9 mouse cellular contexts compared by ENCODE assay signal in genomic region chr12:52382832-52383580, GRCm38 (mm10).
DNase-seq lines count a peak whose midpoint lies in the region; ATAC-seq lines count a peak whose summit lies in the region.
"Had no signal": no experiment of that assay in that cellular context is flagged by ENCODE, and none has a peak within 500 bp of the region (broad histone marks: within the 10 kb centered on the region; RNA-seq: fewer than 3 reads in every experiment).

No protein-coding gene starts in this region.

- H3K9ac ChIP-seq in heart, embryonic 13.5 days, result 0 out of 2 replicates have a peak overlapping the region, but pooled peaks have one; percentile 5
- H3K9ac ChIP-seq in intestine, embryonic 15.5 days, result no peak overlapping the region
- 0 out of 2 replicates have a peak overlapping the region, but pooled peaks have one; percentile 24 for H3K9ac ChIP-seq in midbrain, embryonic 11.5 days (ENCODE audit: low read length)

- peaks cover 30% of the 10 kb centered on the region for H3K4me1 ChIP-seq in heart, embryonic 13.5 days
- H3K4me1 ChIP-seq in intestine, embryonic 15.5 days (replicated peaks), result peaks cover 17% of the 10 kb centered on the region
- peaks cover 19% of the 10 kb centered on the region for H3K4me1 ChIP-seq in midbrain, embryonic 11.5 days (ENCODE audit: control insufficient read depth, insufficient read depth, low read length)

- no peaks in the 10 kb centered on the region for H3K27me3 ChIP-seq in heart, embryonic 13.5 days (replicated peaks)
- H3K27me3 ChIP-seq in intestine, embryonic 15.5 days (replicated peaks), result no peaks in the 10 kb centered on the region
- no peaks in the 10 kb centered on the region for H3K27me3 ChIP-seq in midbrain, embryonic 11.5 days (ENCODE audit: control insufficient read depth, insufficient read depth, low read length)

- H3K27ac ChIP-seq in heart, embryonic 13.5 days (replicated peaks), result no peak overlapping the region
- peak overlapping the region; percentile 7; the same call in 1 of the 2 replicates for H3K27ac ChIP-seq in intestine, embryonic 15.5 days
- H3K27ac ChIP-seq in midbrain, embryonic 11.5 days (ENCODE audit: low read depth, low read length), result no peak overlapping the region
- H3K27ac ChIP-seq: macrophage had no signal

- no peaks in the 10 kb centered on the region for H3K36me3 ChIP-seq in heart, embryonic 13.5 days
- no peaks in the 10 kb centered on the region for H3K36me3 ChIP-seq in intestine, embryonic 15.5 days
- no peaks in the 10 kb centered on the region for H3K36me3 ChIP-seq in midbrain, embryonic 11.5 days (ENCODE audit: control insufficient read depth, insufficient read depth, low read length)

- no peaks in the 10 kb centered on the region for H3K9me3 ChIP-seq in heart, embryonic 13.5 days
- H3K9me3 ChIP-seq in intestine, embryonic 15.5 days, result no peaks in the 10 kb centered on the region
- H3K9me3 ChIP-seq in midbrain, embryonic 11.5 days (ENCODE audit: control insufficient read depth, low read length), result no peaks in the 10 kb centered on the region

- no peak for ATAC-seq in heart, embryonic 13.5 days (ENCODE audit: extremely low read depth, insufficient number of reproducible peaks, low FRiP score, low TSS enrichment)
- peak; percentile 88 for ATAC-seq in intestine, embryonic 15.5 days
- ATAC-seq in midbrain, embryonic 11.5 days (ENCODE audit: low FRiP score), result peak; percentile 47; the same call in 1 of the 2 replicates
- no peak for ATAC-seq in activated CD4-positive, CD25-positive, alpha-beta regulatory T cell, adult 4 months
- ATAC-seq in erythroblast, adult 5-6 weeks (replicated peaks; ENCODE audit: low FRiP score, poor library complexity, severe bottlenecking), result no peak

- H3K4me3 ChIP-seq in heart, embryonic 13.5 days, result no peak overlapping the region
- no peak overlapping the region for H3K4me3 ChIP-seq in intestine, embryonic 15.5 days (replicated peaks)
- H3K4me3 ChIP-seq in midbrain, embryonic 11.5 days (ENCODE audit: low read depth, low read length), result no peak overlapping the region

- DNase-seq in heart, postnatal 14 days, result no peak
- peak; percentile 95 for DNase-seq in ZHBTc4 (ENCODE audit: low read depth, low spot score)
- DNase-seq in midbrain, embryonic 11.5 days (ENCODE audit: low spot score, missing footprints), result peak; percentile 87
- DNase-seq in urinary bladder, adult 2 months (ENCODE audit: low spot score), result no peak

- WGBS in heart, embryonic 13.5 days, result 13% methylated on average over 7 of the region's 7 CpGs
- whole genome bisulfite sequencing in intestine, embryonic 15.5 days, result 8% methylated on average over 7 of the region's 7 CpGs
- 16% methylated on average over 6 of the region's 7 CpGs for WGBS in midbrain, embryonic 11.5 days

- intact Hi-C loops in heart, postnatal 14 days (cut with DNase I), result no loop called here

- peak overlapping the region; percentile 55 for H3K4me2 ChIP-seq in heart, embryonic 13.5 days
- H3K4me2 ChIP-seq in intestine, embryonic 15.5 days (replicated peaks), result peak overlapping the region; percentile 34; the same call in 1 of the 2 replicates
- no peak overlapping the region for H3K4me2 ChIP-seq in midbrain, embryonic 11.5 days

Comparison
In these comparisons a context has a peak if more than half of its experiments do, and no peak if none do; other contexts are left out.
1. ATAC-seq: peak in intestine, embryonic 15.5 days (single experiment) and midbrain, embryonic 11.5 days (single experiment); none in heart, embryonic 13.5 days (single experiment), activated CD4-positive, CD25-positive, alpha-beta regulatory T cell, adult 4 months (single experiment) and erythroblast, adult 5-6 weeks (single experiment).
2. DNase-seq: peak in ZHBTc4 (single experiment) and midbrain, embryonic 11.5 days (single experiment); none in heart, postnatal 14 days (0 of 2) and urinary bladder, adult 2 months (single experiment).